Mouse (Mus musculus) small intestine, adult 2 months (tissue): ENCODE data around the gene Atp5f1.

ENCODE experiments used
- CTCF ChIP-seq: fragments of 200-500 bp; IDR thresholded peaks from 2 replicates; pipeline ENCODE4 v1.5.1; 2012; ENCODE audit warnings: low read depth, mild to moderate bottlenecking, control low read depth, inconsistent platforms, low read length, moderate library complexity, mixed read lengths; ENCODE audit not compliant: insufficient replicate concordance, insufficient read length; ENCODE audit errors: extremely low read depth
- POLR2A ChIP-seq: fragments of 200-500 bp; IDR thresholded peaks from 2 replicates; pipeline ENCODE4 v1.6.1; 2012; ENCODE audit warnings: low read depth, mild to moderate bottlenecking, control low read depth, inconsistent platforms, low read length, moderate library complexity

DNA sequence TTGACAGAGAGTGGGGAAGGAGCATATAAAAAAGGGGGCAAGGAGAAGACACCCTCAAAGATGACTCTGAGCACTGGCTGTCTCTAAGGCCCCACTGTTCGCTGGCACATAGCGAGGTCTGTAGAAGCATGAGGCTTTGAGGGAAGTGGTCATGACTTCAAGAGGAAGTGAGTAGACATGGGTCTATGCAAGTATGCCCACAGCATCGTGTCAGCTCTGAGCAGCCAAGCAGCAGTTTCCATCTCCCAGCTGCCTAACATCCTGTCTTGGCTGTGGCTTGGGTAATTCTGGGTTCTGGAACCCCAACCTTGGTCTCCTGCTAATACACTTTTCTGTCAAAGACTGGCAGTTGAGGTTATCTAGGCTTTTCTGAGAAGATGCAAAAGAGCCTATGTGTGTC lies 59.2 kb downstream of the Atp5f1 start:
- TF ChIP-seq POLR2A, result no peak
- TF ChIP-seq CTCF, result no peak
